Mouse (Mus musculus) frontal cortex, postnatal 25 days (tissue): ENCODE measurements around the gene Glo1.

Source experiments
- DNase-seq, 2 experiments: peaks; one replicate each; pipeline ENCODE4 v3.0.0; 2022; ENCODE audit warnings: low spot score in 2 of 2

The Glo1 gene

DNA sequence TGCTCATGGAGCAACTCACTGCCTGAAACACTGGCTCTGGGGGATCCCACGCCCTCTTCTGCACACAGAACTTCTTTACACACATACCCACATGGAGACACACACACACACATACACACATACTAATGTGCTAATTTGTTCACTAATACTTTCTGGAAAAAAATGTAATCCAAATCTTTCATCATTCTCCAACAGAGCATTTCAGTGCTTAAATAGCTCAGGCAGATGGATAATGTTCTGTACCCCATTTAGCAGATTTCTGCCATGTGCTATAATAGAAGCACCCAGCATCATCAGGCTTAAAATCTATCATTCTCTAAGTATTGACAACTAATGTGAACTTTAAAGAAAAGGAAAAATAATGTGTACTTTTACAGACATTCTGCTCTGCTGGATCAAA, 45.9 kb downstream of the Glo1 start:
- no peak for DNase-seq

DNA sequence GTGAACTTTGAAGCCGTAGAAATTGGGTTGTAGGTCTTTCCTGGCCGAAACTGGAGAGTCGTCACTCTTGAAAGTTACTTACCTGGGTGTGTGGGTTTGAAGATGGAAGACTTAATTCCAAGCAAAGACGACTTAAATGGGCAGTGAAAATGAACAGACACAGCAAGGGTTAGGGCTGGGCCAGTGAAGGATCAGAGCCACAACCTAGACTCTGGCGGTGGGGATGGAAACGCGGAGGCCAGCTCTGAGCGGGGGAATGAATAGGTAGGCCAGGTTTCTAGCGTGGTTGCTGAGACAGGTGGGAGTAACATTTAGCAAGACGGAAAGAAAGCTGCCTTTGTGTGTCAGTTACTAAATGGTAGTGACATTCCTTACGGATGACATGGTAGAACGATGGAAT, 49.7 kb downstream of the Glo1 start:
- no peak for DNase-seq

DNA sequence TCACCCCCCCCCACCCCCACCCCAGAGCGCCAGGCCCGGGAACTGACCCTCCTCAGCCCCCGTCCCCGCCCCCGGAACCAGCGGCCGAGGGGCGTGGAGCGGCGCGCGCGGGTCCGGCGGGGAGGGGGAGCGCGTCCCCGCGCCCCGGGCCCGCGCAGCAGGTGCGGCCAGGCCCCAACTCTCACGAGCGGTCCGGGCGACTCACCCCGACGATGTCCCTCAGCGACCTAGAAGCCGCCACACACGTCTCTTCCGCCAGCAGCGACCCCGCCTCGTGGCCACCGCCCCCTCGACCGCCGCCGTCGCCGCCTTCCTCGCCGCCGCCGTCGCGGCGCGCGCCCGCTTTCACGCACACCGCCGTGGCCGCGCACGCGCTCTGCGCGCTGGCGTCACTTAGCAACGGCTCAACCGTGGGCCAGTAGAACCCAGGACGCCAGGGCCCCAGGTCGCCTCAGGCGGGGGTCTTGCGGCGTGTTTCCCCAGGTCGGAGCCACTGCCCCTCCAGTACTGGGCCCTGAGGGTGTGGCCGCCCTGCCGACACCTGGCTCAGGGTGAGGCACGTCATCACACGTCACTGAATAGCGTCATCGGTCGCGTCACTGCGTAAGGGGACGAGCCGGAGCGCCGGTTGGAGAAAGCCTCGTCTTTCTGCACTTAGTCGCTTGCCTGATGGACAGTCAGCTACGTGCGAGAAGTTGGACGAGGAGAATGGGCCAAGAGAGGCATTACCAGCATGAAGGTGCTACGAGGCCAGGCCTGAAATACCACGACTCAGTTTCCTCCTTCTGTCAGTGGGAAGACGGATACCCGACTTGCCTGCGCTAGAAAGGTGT, 50.5 kb downstream of the Glo1 start, which contains the start of gene Btbd9:
TSS of gene Btbd9 (minus strand) at position 548 of the 833 bp plus-strand sequence.
- peak; percentile 96 to 97 for DNase-seq

DNA sequence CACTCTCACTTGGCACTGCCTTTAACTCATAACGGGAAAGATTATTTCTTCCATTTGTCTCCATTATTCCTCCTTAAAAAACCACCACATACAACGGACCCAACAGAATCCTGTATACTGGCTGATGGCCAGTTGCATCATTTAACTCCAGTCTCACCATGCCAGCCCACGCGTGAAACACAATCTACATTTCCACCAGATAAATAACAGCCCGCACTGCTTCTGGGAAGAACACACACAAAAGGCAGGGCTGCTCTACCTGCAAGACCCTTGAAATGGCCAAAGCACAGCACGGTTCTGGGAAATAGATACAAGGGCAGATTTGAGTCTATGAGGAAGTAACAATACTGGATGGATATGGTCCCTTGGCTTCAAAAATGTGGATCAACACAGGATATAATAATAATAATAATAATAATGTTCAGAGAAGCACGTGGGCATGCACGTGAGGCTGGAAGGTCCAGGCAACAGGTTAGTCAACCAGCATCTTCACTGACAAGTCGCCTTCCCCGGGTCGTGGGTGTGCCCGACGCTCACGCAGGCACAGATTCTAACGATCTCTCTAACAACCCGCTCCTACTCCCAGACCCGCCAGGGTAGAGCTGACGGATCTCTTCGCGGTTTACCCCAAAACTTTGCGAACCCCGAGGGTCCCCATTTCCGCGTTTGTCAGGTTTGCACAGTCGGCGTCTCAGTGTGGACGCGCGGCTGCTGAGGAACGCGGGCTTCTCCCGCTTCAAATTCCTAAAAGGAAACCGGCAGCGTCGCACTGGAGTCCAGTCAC, 51.4 kb downstream of the Glo1 start:
- peak; percentile 49 to 50 for DNase-seq

DNA sequence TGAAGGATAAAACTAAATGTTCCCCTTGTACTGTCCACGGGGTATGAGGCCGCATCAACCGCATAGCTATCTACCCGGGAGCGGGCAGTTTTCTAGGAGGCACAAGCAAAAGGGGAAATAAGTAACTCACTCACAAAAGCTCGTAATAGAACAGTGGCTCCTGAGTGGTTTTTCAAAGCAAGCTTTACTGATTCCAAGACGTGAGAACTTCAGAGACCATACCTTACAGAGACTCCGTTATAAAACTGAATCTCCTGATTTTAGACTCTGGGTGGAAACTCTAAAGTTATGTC, 51.9 kb downstream of the Glo1 start:
- no peak for DNase-seq

DNA sequence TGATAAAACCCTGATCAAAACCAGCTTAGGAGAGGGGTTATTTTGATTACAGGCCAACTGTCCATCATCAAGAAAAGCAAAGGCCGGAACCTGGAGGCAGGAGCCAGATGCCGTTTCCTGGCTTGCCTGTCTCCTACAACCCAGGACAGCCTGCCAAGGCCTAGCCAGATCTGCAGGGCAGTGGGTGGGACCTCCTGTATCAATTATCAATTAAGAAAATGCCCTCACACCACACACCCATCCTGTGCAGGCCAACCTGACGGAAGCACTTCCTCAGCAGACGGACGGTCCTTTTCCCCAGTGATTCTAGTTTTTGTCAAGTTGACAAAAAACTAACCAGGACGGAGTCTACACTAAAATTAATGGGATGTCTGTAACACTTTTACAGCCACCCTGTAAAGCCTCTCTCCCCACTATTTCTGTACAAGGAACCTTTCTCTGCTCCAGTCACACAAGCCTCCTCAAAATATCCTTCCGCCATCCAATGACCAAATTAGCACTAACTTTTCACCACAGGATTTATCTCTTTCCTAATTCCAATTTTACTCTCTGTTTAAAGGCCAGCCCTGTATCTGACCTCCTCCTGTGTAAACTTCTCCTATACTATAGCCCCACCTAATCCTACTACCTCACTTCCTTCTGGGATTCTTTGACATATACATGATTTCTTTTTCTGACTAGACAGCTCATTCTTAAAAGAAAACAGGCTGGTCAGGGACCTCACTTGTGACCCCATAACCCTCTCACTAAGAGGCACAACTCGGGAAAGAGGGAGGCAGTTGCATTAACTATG, 52.5 kb downstream of the Glo1 start:
- no peak for DNase-seq

DNA sequence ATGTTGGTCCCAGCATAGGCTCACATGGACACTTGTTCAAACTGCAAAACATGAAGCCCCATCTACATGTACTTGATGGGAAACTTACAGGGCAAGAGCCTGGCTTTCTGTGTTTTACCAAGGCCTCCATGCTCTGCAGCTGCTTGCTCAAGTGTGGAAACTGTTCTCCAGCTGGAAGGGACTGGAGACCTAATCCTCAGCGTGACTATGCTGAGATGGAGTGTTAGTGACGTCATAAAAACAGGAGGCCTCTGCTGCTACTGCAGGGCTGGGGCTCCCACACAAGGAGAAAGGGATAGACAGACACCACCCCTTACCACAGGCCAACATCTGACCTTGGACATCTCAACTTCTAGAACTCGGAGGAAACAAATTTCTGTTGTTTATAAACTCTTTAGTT, 55.7 kb downstream of the Glo1 start:
- no peak for DNase-seq

DNA sequence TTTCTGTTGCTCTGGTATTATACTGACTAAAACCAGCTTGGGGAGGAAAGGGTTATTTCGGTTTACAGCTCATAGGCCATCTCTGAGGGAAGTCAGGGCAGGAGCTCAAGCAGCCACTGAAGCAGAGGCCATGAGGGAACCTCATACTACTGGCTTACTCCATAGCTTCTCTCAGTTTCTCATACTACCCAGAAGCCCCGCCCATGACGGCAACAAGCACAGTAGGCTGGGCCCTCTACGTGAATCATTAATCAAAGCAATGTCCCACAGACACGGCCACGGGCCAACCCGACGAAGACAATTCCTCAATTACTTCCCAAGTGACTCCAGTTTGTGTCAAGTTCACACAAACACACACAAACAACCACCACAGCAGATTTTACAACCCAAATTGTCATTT, 56.5 kb downstream of the Glo1 start:
- DNase-seq = no peak

DNA sequence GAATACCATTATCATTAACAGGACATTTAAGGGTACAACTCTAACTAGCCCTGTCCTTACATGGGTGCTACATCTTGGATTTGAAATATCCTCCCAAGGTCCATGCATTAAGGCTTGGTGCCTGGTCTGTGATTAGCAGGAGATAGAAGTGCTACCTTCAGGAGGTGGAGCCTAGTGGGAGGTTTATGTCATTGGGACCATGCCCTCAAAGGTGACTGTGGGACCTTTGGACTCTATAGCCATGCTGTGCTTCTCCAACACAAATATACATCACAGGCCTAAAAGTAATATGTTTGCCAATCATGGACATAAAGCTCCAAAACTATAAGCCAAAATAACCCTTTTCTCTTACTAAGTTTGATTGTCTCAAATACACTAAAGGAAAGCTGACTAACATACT, 58.2 kb downstream of the Glo1 start:
- DNase-seq = no peak

DNA sequence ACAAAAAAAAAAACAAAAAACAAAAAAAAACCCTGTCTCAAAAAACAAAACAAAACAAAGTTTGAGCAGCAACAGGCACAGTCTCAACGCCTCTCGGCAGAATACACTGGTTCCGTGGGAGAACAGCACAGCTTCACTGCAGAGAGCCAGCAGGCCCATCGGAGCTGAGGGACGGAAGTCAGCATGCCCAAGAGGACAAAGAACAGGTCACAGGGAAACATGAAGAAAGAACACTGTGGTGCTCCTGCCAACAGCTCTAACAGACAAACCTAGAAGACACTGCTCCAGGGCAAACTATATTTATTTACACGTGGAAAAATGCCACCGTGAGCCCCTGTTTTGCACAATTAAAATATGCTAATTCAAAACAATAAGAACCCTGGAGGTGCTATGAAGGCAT, 61.7 kb downstream of the Glo1 start:
- DNase-seq = no peak

DNA sequence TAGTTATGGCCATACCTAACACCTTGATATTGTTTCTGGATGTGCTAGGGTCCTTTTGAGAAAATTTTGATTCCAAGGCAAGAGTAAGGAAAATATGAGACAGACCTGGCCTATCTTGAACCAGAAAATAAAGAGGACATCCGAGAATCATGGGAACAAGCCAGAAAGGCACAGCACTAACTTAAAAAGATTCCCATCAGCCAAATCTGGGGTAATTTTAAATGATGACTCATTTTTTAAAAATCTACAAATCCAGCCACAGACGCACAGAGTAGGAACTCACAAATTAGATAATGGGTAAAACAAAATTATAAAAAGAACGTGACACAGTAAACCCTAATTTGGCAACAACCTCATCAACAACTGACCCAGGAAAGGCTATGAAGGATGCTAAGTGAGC, 62.3 kb downstream of the Glo1 start:
- no peak for DNase-seq

DNA sequence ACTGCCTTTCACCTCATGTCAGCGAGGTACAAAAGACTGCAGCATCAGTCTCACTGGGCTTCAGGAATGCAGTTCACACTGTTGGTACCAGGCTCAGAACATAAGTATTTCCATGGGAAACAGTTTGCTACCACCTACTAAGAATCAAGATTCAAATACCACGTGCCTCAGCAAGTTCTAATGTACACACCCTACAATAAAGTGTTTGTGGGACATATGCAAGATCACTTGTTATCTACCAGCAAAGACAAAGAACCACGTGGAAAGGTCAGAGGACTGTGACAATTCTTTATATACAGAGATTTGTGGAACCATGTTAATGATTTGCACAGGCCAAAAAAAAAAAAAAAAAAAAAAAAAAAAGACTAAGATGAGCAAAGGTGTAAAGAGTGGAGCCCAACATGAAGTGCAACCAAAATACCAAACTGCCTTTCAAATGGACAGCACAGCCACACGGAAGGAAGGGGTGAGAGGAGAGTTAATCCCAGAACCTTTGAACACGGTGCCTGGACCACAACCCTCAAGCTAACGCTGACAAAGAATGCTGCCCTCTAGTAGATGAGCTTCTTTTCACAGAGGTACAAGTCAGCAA, 63.1 kb downstream of the Glo1 start:
- DNase-seq = no peak

DNA sequence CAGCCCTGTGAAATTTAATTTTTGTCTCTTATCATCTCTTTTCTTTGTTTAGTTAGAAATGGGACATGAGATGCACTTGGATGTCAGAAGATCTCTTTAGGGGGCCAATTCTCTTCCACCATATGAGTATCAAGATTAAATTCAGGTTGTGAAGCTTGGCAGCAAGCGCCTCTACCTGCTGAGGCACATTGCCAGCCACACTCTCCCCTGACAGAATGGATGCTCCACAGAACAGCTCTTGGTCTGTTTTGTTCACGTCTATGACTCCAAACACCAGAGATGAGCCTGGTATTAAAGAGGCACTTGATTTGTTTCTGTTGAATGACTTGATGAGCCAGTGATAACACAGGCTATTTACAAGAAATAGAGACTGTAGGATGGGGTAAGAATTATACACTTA, 63.9 kb downstream of the Glo1 start:
- DNase-seq = no peak

DNA sequence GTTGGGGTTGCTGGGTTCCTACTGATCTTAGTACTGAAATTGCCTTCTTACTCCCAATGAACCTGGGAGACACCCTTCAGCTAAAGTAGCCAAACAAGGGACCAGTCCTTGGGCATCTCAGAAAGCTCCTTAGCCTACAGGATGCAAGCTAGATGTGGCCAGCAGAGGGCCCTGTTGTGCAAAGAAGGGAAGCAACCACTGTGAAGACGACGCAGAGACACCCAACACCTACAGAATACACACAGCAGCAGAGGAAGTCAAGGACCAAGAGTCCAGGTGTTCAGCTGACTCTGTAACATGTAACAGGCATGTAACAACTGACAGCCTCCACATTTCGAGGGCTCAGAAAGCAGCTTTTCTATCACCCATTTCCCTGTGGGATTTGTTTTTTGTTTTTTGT, 67.1 kb downstream of the Glo1 start:
- DNase-seq = no peak

DNA sequence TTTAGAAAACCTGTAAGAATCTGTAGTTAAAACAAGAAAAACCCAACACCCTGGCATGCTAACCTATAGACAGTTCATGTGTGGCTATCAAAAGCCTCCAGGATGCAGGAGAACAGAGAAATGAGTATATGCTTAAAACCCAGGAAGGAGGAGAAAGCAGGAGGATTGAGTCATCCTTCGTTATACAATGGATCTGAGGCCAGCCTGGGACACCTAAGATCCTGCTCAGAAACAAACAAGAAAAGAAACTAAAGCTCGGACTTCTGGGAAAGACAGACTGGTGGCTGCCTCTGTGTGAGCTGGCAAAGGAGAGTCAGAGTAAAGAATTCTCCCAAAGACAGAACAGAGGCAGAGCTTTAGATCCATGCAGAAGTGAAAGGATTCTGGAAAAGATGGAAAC, 68.0 kb downstream of the Glo1 start:
- DNase-seq = no peak

DNA sequence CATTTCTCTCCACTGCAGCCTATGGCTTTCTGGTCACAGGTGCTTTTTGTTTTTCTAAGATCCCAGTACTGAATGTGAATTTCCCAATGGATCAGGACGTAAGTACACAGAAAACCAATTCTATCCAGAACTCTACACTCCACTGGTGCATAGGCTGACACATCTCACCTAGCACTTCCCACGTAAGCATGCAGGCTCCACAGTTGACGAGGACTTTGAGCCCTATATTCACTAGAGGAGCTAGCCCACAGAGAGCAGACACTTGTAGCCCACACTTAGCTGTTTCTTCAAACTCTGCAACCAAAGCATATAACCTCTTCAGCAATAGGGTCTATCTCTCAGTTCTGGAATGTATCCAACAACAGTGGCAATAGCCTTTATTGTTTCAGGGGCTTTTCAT, 70.2 kb downstream of the Glo1 start:
- no peak for DNase-seq

DNA sequence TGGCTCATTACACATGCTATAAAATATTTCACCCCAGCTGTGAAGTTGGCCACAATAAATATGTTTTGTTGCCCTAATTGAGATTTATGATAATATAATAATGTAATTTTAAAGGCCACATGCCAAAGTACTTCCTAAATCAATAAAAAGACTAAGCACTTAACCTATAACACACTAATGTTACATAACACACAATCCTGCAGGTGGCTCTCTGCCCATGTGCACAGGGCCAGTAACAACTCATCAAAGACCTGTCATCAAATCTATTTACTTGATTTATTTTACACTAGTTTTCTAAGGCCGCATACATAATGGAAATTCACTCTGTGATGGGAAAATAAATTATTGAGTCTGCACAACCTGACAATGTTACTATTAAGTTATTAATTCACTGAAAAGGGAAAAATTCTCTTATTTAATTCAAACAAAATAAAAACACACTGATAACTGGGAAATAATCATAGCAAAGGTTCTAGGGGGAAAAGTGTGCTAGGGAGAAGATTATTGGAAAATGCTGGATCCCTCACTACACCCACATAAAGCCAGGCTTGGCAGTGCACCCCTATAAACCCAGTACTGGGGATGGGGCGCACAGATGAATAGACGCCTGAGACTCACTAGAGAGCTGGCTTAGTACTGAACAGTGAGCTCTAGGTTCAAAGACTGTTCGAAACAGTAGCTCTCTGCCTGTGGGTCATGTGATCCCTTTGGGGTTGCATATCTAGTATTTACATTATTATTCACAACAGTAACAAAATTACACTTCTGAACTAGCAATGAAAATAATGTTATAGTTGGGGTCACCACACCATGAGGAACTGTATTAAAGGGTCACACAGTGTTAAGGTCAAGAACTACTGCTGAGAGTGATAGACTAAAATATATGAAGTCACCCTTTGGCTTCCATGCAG, 73.4 kb downstream of the Glo1 start:
- no peak for DNase-seq

DNA sequence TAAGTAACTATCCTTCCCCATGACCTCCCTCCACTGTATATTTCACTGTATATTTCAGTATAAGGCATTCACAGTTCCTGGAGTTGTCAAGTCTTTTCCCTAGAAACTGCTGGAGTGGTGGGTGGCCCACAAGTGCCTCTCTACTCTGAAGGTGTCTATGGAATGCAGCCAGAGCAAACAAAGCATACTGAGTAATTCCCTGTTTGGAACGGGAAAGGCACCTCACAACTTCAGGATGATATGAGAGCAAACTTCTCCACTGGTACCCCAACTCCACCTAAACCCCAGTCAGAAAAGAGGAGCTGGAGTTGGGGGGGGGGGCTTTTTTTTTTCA, 75.9 kb downstream of the Glo1 start:
- DNase-seq = no peak

DNA sequence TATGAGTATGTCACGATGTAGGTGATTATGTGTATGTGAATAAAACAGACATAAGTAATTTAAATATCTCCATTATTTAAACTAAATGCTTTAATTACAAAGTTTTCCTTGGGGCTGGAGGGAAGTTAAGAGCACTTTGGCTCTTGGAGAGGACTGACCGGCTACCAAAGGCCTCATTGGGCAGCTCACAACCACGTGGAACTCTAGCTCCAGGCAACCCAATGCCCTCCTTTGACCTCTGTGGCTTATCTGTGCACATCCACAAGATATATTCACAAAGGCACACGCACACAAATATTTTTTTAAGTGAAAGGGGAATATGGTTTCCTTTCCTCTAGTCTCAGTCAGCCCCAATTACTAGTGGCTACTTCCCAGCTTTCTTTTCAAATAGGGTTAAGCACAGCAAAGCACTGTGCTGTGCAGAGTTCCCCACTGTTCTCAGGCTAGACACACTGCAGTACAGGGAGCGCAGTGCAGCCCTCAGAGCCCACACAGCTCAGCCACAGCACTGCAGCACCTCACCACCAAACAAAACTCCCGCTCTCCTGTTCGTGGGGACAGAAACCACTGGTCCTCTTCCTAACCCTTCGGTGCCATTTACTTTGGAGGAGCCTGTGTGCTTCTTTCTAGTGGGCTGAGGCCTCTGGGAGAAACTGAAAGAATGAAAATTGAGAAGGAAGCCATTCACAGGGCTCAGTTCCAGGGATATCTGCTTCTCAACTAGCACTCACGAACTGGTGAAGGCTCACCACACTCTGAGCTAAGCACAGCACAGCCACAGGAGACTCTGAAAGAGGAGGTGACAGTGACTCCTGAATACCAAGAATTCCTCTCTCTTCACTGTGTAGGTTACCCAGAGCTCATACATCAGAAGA, 76.5 kb downstream of the Glo1 start:
- no peak for DNase-seq

DNA sequence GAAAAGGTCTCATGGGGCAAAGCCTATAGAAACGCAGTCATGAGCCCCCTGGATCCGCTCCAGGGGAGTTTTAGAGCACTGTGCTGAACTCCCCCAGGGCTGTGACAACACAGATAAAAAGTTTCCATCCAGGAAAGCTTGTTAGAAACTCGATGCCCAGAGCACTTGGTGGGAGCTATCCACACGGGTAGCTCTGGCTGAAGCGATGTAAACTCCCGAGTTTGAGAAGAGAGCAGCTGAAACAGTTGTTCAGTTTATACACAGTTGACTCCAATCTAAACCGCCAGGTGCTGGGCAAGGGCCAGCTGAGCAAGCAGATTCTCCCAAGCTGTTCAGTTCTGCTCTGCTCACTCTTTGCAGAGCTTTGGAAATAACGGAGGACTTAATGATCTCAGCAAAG, 87.6 kb downstream of the Glo1 start:
- no peak for DNase-seq
